Mouse (Mus musculus) liver, embryonic 14.5 days (tissue): ENCODE measurements around the gene Gm45140. TPM values are rescaled to one million over a fixed set of nuclear protein-coding genes. Genes with fewer than 3 reads are reported as not detected.

Experiments used
- ATAC-seq: fragments of 200-750 bp; cut with Nextera tagmentation; 2 replicates; pipeline ENCODE4 v1.8.0; 2017; ENCODE audit warnings: moderate number of reproducible peaks, mild to moderate bottlenecking, moderate library complexity; ENCODE audit not compliant: insufficient read depth
- DNase-seq, 3 experiments: peaks; one replicate each; pipeline ENCODE4 v3.0.0-alpha.2; 2012 to 2013; ENCODE audit warnings: low read depth in 3 of 3, low spot score in 3 of 3
- H3K27ac ChIP-seq: fragments of 300-500 bp; sonication (generic); 2 replicates; pipeline ENCODE4 v1.5.1; 2014; ENCODE audit warnings: moderate library complexity, mild to moderate bottlenecking, control low read depth, inconsistent platforms
- H3K27me3 ChIP-seq: fragments of 300-500 bp; sonication (generic); 2 replicates; pipeline ENCODE4 v1.6.1; 2014; ENCODE audit warnings: mild to moderate bottlenecking, low read length, moderate library complexity; ENCODE audit not compliant: control insufficient read depth, insufficient read depth
- H3K36me3 ChIP-seq: fragments of 300-500 bp; sonication (generic); replicated peaks from 2 replicates; pipeline ENCODE4 v1.6.1; 2014; ENCODE audit warnings: low read depth; ENCODE audit not compliant: control insufficient read depth, insufficient read depth
- H3K4me1 ChIP-seq, 2 experiments: fragments of 200-500 bp in 1 of 2; fragments of 300-500 bp in 1 of 2; sonication (generic) in 1 of 2; replicated peaks; 2 replicates each; pipeline ENCODE4 v1.6.1; 2012 to 2014; ENCODE audit warnings: antibody characterized with exemption in 1 of 2, inconsistent platforms in 1 of 2, low read length in 1 of 2; ENCODE audit not compliant: control insufficient read depth in 2 of 2, insufficient read depth in 2 of 2
- H3K4me2 ChIP-seq: fragments of 300-500 bp; sonication (generic); 2 replicates; pipeline ENCODE4 v1.6.1; 2014; ENCODE audit warnings: low read depth, mild to moderate bottlenecking, control low read depth, moderate library complexity
- H3K4me3 ChIP-seq, 2 experiments: fragments of 200-500 bp in 1 of 2; fragments of 300-500 bp in 1 of 2; sonication (generic) in 1 of 2; 2 replicates each; pipeline ENCODE4 v1.5.1; 2012 to 2014; ENCODE audit warnings: low read depth in 2 of 2, low read length in 2 of 2, mild to moderate bottlenecking in 2 of 2, control low read depth in 1 of 2, inconsistent platforms in 1 of 2, moderate library complexity in 1 of 2; ENCODE audit not compliant: insufficient read depth in 1 of 2
- H3K9ac ChIP-seq: fragments of 300-500 bp; sonication (generic); replicated peaks from 2 replicates; pipeline ENCODE4 v1.6.1; 2014; ENCODE audit warnings: mild to moderate bottlenecking, control low read depth, moderate library complexity
- H3K9me3 ChIP-seq: fragments of 300-500 bp; sonication (generic); 2 replicates; pipeline ENCODE4 v1.6.1; 2016; ENCODE audit warnings: low read length, mixed read lengths; ENCODE audit not compliant: control insufficient read depth
- CTCF ChIP-seq: IDR thresholded peaks from 2 replicates; pipeline ENCODE4 v1.5.1; 2016; ENCODE audit warnings: antibody characterized with exemption, low read depth, control low read depth
- EP300 ChIP-seq: IDR thresholded peaks from 2 replicates; pipeline ENCODE4 v1.6.1; 2016; ENCODE audit warnings: antibody characterized with exemption, low read depth
- WGBS: fragments of 180-500 bp; shearing (Covaris S2); extraction: QIAGEN DNeasy Blood & Tissue Kit; methylation state at CpG from one replicate; pipeline ENCODE4 v1.1.7; 2014; ENCODE audit not compliant: insufficient replicate concordance; 5-methylcytosine and 5-hydroxymethylcytosine counted together
- polyA plus RNA-seq, 2 experiments: library from polyadenylated mRNA; depleted of rRNA in 1 of 2; stranded (reverse) in 1 of 2; unstranded in 1 of 2; fragments of >200 nt; fragmentation: Nextera tagmentation in 1 of 2; extraction: Ambion mirVana in 1 of 2; gene quantifications; 2 replicates each; pipeline versions ENCODE4 v1.2.1 to v1.2.3; 2012 to 2014

The Gm45140 gene
- polyA plus RNA-seq, 2 experiments, result 3.2 to 3.7 TPM

- 77% methylated on average over 5 of the region's 5 CpGs for WGBS
- no peak overlapping the region for H3K4me3 ChIP-seq
- H3K4me2 ChIP-seq, result no peak overlapping the region
- H3K9ac ChIP-seq, result no peak overlapping the region
- peaks cover 60 to 76% of the 10 kb centered on the region in 2 experiments for H3K4me1 ChIP-seq
- peak in 2 of 3 experiments; percentile 45 to 54 for DNase-seq
- H3K27ac ChIP-seq, result no peak overlapping the region
- no peak for ATAC-seq
- TF ChIP-seq EP300, result 0 out of 2 replicates have a peak, but pooled peaks have one; percentile 7
- peak; percentile 84 for TF ChIP-seq CTCF
- no peaks in the 10 kb centered on the region for H3K27me3 ChIP-seq
- no peaks in the 10 kb centered on the region for H3K9me3 ChIP-seq
- H3K36me3 ChIP-seq, result no peaks in the 10 kb centered on the region
These were observed 92.8 kb downstream of the Gm45140 start for GRCm38 (mm10) chr6:87742804-87743203.

- no peak overlapping the region for H3K4me2 ChIP-seq
- H3K4me1 ChIP-seq, result peaks cover 51 to 70% of the 10 kb centered on the region in 2 experiments
- TF ChIP-seq EP300 (no peak), CTCF (no peak)
- 34% methylated on average over 8 of the region's 8 CpGs for WGBS
- no peak for DNase-seq
- no peak for ATAC-seq
- H3K9me3 ChIP-seq, result no peaks in the 10 kb centered on the region
- no peak overlapping the region for H3K4me3 ChIP-seq
- no peak overlapping the region for H3K27ac ChIP-seq
- no peak overlapping the region for H3K9ac ChIP-seq
- H3K36me3 ChIP-seq, result no peaks in the 10 kb centered on the region
- H3K27me3 ChIP-seq, result no peaks in the 10 kb centered on the region
These were observed 93.6 kb downstream of the Gm45140 start for GRCm38 (mm10) chr6:87741978-87742377.

GRCm38 (mm10) chr6:87740496-87740895 lies 95.1 kb downstream of the Gm45140 start:
- peak overlapping the region; percentile 55 for H3K9ac ChIP-seq
- no peaks in the 10 kb centered on the region for H3K36me3 ChIP-seq
- DNase-seq (peak; percentile 80 to 84 (median 82)), ATAC-seq (peak; percentile 92)
- TF ChIP-seq CTCF (no peak), EP300 (peak; percentile 91)
- H3K4me2 ChIP-seq, result peak overlapping the region; percentile 40
- no peaks in the 10 kb centered on the region; the same call in 1 of the 2 replicates for H3K27me3 ChIP-seq
- H3K27ac ChIP-seq, result peak overlapping the region; percentile 93
- H3K4me3 ChIP-seq, result no peak overlapping the region
- peaks cover 40 to 57% of the 10 kb centered on the region in 2 experiments for H3K4me1 ChIP-seq
- no peaks in the 10 kb centered on the region for H3K9me3 ChIP-seq

GRCm38 (mm10) chr6:87739898-87740297 lies 95.7 kb downstream of the Gm45140 start:
- H3K27ac ChIP-seq, result peak overlapping the region; percentile 93
- ATAC-seq (peak; percentile 22; the same call in 1 of the 2 replicates), DNase-seq (no peak)
- no peak overlapping the region; the same call in 1 of the 2 replicates for H3K4me2 ChIP-seq
- no peaks in the 10 kb centered on the region; the same call in 1 of the 2 replicates for H3K27me3 ChIP-seq
- peak overlapping the region; percentile 55 for H3K9ac ChIP-seq
- TF ChIP-seq EP300 (no peak), CTCF (no peak)
- no peaks in the 10 kb centered on the region for H3K9me3 ChIP-seq
- peaks cover 35 to 52% of the 10 kb centered on the region in 2 experiments for H3K4me1 ChIP-seq
- H3K36me3 ChIP-seq, result no peaks in the 10 kb centered on the region
- H3K4me3 ChIP-seq, result no peak overlapping the region
- WGBS, result 26% methylated on average over 6 of the region's 6 CpGs

Other genes with a start within 250 kb of the Gm45140 start
- gene Prokr1, start 245.1 kb downstream of the Gm45140 start, polyA plus RNA-seq (2012; rRNA removed), result 2.9 TPM in 2 replicates
- gene Prokr1, start 245.1 kb downstream of the Gm45140 start, polyA plus RNA-seq (2014; fragmentation: Nextera tagmentation; extraction: Ambion mirVana), result 4.6 and 4.9 TPM in 2 replicates
- gene Aplf, start 163.6 kb downstream of the Gm45140 start, polyA plus RNA-seq (2012; rRNA removed), result 6.6 and 9.5 TPM in 2 replicates
- gene Aplf, start 163.6 kb downstream of the Gm45140 start, polyA plus RNA-seq (2014; fragmentation: Nextera tagmentation; extraction: Ambion mirVana), result 16.5 and 17.9 TPM in 2 replicates
- gene Efcc1, start 104.9 kb downstream of the Gm45140 start, polyA plus RNA-seq (2012; rRNA removed), result 0.09 and 0.16 TPM in 2 replicates
- 0.17 and 0.27 TPM in 2 replicates for gene Efcc1, start 104.9 kb downstream of the Gm45140 start, polyA plus RNA-seq (2014; fragmentation: Nextera tagmentation; extraction: Ambion mirVana)
- gene Gp9, start 57.7 kb downstream of the Gm45140 start, polyA plus RNA-seq (2012; rRNA removed), result 35.1 and 62.4 TPM in 2 replicates
- gene Gp9, start 57.7 kb downstream of the Gm45140 start, polyA plus RNA-seq (2014; fragmentation: Nextera tagmentation; extraction: Ambion mirVana), result 29.1 and 35.2 TPM in 2 replicates
- 21.9 and 27.8 TPM in 2 replicates for gene Rab43, start 23.6 kb downstream of the Gm45140 start, polyA plus RNA-seq (2012; rRNA removed)
- 25.9 and 34.1 TPM in 2 replicates for gene Rab43, start 23.6 kb downstream of the Gm45140 start, polyA plus RNA-seq (2014; fragmentation: Nextera tagmentation; extraction: Ambion mirVana)
- 4.9 and 16.9 TPM in 2 replicates for gene Isy1, start 3.0 kb upstream of the Gm45140 start, polyA plus RNA-seq (2012; rRNA removed)
- gene Isy1, start 3.0 kb upstream of the Gm45140 start, polyA plus RNA-seq (2014; fragmentation: Nextera tagmentation; extraction: Ambion mirVana), result 33.7 and 34.0 TPM in 2 replicates
- gene Cnbp, start 15.3 kb upstream of the Gm45140 start, polyA plus RNA-seq (2012; rRNA removed), result 152 and 190 TPM in 2 replicates
- 556 and 576 TPM in 2 replicates for gene Cnbp, start 15.3 kb upstream of the Gm45140 start, polyA plus RNA-seq (2014; fragmentation: Nextera tagmentation; extraction: Ambion mirVana)
- 20.5 and 22.5 TPM in 2 replicates for gene Copg1, start 52.0 kb upstream of the Gm45140 start, polyA plus RNA-seq (2012; rRNA removed)
- 42.4 and 46.6 TPM in 2 replicates for gene Copg1, start 52.0 kb upstream of the Gm45140 start, polyA plus RNA-seq (2014; fragmentation: Nextera tagmentation; extraction: Ambion mirVana)
- 9.4 and 11.0 TPM in 2 replicates for gene Hmces, start 78.1 kb upstream of the Gm45140 start, polyA plus RNA-seq (2012; rRNA removed)
- 13.5 and 17.0 TPM in 2 replicates for gene Hmces, start 78.1 kb upstream of the Gm45140 start, polyA plus RNA-seq (2014; fragmentation: Nextera tagmentation; extraction: Ambion mirVana)
- 2.7 and 5.7 TPM in 2 replicates for gene H1fx, start 145.8 kb upstream of the Gm45140 start, polyA plus RNA-seq (2012; rRNA removed)
- 1.8 and 4.1 TPM in 2 replicates for gene H1fx, start 145.8 kb upstream of the Gm45140 start, polyA plus RNA-seq (2014; fragmentation: Nextera tagmentation; extraction: Ambion mirVana)
- 64.8 and 76.7 TPM in 2 replicates for gene Rab7, start 209.5 kb upstream of the Gm45140 start, polyA plus RNA-seq (2012; rRNA removed)
- 110 and 119 TPM in 2 replicates for gene Rab7, start 209.5 kb upstream of the Gm45140 start, polyA plus RNA-seq (2014; fragmentation: Nextera tagmentation; extraction: Ambion mirVana)
- gene Rpn1, start 248.7 kb upstream of the Gm45140 start, polyA plus RNA-seq (2012; rRNA removed), result 75.9 and 81.7 TPM in 2 replicates
- gene Rpn1, start 248.7 kb upstream of the Gm45140 start, polyA plus RNA-seq (2014; fragmentation: Nextera tagmentation; extraction: Ambion mirVana), result 169 and 172 TPM in 2 replicates